Mouse (Mus musculus) heart, postnatal 4 days (tissue): Measurements from ENCODE around the gene Dnajc6. TPM values are rescaled to one million over a fixed set of nuclear protein-coding genes. Genes with fewer than 3 reads are reported as not detected.

Source experiments
- DNase-seq: peaks from one replicate; pipeline ENCODE4 v3.0.0; 2021
- total RNA-seq, 2 experiments: library from RNA; stranded (reverse); gene quantifications; 2 replicates each; pipeline ENCODE4 v1.2.3; 2021

The Dnajc6 gene
- total RNA-seq, 2 experiments from 2014 or later: 0.48 to 0.52 TPM

DNA sequence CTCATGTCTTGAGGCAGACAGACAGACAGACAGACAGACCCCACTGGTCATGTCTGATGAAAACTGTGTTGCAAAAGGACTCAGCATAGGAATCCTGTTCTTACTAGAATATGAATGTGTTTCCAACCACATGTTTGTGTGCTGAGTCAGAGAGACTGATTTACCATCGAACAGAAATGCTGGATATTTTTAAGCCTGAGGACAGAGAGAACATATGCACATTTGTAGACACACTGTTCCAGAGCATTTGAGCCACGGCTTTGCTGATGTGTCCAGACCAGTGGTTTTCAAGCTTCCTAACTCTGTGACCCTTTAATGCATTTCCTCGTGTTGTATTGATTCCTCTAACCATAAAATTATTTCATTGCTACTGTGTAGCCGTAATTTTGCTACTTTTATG, 146.8 kb downstream of the Dnajc6 start:
- DNase-seq: no peak

DNA sequence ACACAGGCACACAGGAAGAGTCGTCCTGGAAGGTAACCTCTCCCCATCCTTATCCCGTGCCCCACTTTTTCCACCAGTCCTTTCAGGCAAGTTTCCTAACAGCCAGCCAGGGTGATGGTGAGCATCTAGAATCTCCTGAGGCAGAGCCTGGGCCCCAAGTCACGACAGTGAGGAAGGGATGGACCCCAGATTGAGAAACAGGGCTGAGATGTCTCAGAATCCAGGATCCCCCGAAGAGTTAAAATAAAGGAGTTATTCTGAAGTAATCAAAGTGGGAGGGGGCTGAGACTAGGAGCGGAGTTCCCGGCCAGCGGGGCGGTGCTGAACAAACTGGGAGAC, 150.4 kb downstream of the Dnajc6 start:
- DNase-seq: no peak

DNA sequence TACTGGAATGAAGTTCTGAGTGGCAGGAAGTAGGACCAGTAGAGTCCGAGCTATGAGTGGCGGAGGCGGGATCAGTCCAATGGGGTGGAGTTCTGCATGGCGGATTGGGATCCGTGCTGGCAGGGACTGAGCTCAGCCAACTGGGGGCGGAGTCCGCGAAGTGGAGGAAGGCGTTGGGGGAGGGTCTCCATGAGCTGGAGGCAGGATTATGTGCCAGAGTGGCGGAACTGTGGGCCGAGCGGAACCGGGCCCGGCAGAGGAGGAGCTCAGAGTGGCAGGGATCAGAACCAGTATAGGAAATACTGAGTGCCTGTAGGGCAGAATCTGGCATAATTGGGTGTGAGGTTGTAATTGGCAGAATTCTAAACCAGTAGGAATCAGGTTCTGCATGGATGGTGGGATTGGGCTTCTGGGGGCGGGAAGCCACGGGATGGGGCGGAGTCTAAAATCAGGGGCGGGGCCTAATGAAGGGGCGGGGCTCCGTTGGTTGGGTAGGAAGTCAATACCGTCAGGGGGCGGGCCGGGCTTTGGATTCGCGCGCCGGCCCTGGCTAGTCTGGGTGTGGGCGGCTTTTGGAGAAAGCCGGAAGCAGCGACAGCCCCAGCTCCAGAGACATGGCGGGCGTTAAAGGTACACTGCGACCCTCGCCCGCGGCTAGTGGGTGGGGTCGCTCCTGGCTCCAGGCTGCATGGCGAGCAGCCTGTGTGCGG, 150.9 kb downstream of the Dnajc6 start, which contains the start of gene Leprot:
Leprot (plus strand) TSS at position 523 of the 710 bp plus-strand sequence.
- peak; percentile 100 for DNase-seq

DNA sequence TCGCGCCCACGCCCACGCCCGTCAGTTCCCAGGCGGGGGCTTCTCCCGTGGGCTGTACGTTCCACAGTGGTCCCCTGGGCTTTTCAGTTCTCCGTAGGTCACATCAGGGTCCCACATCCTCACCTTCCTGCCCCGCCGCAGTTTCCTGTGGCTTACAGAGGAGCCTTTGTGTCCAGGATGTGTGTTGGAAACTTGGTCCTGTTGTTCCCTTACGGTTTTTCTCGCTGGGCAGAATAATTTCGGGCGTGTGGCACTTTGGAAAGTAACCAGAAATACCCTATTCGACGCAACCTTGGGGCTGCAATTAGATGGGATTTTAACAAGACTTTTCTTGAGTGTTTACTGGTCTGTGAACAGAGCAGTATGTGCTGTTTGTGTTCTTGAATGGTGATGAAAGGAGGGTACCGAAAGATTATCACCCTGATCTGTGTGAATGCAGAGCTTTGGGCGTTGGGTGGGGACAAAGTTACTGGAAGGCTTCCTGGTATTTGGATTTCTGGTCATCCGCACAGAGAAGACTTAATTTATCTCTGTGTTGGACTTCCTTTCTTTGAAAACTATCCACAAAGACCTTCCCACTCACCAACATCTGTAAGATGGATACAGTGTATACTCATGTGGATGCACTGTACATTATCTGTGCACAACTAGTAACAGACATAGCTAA, 151.7 kb downstream of the Dnajc6 start:
- DNase-seq: no peak

DNA sequence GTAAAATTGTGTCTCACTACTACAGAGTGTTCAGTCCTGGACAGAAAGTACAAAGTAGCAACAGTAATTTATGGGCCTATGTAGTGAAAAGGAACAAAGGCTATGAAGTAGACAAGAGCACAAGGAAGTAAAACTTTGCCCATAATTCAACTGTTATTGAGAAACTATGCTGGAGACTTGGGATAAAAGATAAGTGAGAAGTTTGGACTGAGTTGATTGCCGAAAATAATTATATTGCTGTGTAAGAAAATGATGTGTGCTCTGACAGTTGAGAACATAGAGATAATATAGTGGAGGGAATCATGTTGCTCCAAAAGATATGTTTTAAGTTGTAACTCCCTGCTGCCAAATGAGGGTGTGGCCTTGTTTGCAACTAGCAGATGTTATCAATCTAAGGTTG, 152.3 kb downstream of the Dnajc6 start:
- DNase-seq: no peak

DNA sequence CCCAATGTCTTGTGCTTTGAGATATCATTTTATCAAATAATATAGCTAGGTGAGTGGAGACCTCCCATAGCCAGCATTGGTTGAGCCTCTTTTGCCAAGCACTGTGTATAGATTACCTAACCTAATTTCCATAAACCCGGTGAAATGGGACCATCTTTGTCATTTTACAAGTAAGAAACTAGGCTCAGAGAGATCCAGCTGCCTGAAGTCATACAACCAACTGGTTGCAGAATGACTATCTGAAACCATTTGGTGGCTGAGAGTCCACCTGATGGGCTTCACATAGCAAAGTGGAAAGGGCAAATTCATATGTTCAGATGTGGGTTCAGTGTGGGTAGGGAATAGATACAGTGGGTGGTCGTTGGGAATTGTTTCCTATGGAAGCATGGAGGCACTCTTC, 154.5 kb downstream of the Dnajc6 start:
- no peak for DNase-seq

DNA sequence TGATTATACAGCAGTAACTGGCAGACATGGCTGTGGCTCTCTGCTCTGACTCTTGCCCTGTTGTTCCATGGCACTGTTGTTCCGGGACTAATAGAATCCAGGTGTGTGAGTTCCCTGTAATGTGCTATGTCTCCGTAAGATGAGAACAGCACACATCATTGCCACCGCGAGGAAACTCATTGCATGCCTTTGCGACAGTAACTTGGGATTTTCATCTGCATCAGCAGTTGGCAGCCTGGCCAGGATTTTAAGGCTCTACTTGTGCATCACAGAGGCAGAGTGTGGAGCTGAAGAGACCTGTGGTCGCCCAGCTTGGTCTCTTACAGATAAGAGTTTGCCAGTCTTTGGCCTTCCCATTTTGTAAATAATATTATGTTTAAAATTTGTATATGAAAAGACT, 157.8 kb downstream of the Dnajc6 start:
- no peak for DNase-seq

DNA sequence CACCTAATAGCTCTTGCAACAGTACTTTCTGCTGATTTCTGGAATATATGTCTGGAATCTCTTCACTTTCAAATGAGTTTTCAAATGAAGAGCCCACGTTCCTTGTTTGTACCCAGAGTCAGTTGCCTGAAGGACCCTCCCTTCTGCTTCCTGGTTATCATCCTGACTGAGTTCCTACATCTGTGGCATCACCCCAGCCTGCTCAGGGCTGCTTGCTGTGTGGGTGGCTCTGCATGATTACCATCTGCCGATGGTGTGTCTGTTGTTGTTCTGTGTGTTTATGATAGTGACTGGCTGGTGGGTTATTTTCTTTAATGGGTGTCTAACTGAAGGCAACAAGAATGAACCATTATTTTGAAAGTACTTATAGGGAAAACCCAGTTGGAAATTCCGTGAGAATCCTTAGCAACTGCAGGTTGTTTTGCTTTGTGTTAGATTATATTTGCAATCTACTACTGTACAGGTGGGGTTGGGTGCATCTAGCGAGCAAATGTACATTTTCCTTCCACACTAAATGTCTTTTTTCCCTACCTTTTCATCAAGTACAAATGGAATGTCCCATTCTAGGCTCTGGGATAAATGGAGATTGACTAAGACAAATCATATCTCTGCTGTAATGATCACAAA, 158.5 kb downstream of the Dnajc6 start:
- DNase-seq: no peak

DNA sequence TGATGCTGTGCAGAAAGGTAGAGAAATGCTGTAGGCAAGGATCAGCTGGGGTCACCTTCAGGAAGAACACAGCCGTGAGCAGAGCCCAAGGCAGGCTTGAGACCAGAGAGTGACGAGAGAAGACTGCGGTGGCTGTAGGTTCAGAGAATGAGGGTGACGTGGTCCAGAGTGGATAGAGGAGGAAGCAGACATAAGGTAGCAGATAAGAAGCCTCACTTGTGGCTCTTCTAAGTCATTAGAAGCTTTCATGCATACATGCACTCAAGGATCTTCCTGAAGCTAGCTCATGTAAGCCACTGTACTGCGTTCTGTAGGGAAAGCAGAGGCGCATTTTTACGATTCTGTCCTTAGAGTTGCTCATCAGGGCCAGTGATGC, 159.0 kb downstream of the Dnajc6 start:
- no peak for DNase-seq

DNA sequence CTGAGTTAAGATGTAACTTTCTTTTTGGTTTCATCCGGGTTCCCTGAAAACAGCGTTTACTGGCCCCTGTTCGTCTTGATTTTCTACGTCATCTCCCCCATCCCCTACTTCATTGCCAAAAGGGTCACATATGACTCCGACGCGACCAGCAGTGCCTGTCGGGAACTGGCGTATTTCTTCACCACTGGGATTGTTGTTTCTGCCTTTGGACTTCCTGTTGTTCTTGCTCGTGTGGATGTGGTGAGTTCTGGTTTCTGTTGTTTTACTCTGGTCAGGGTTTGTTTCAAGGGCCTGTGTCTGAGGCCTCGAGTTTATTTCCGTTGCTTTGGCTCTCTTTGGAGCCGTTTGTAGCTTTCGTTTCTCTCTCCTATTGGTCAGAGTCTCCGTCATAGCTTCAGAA, 159.6 kb downstream of the Dnajc6 start:
- no peak for DNase-seq

DNA sequence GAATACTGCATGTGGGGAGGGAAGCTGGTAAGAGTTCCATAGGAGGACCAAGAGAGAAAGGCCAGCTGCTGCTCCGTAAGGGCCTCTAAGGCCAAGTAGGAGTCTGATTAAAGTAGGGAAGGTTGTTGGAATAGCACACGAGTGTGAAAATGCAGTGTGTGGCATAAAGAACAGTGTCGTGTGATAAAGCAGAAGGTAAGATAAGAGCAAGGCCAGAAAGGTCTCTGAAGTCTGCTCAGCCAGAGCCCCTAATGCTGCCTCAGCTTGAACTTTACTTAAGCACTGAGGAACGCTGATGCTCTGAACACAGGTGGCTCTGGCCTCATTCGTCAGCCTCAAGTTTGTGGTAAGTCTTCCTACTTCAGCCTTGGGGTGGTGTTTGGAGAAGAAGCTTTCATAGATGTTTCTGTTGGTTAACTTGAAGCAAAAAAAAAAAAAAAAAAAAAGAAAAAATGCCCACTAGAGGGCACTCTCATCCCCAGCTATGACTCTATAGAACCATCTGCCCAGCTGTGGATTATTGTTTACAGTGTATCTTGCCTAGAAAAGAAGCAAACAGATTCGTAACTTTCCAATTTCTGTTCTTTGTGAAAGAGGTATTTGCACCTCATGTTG, 160.6 kb downstream of the Dnajc6 start:
- no peak for DNase-seq

DNA sequence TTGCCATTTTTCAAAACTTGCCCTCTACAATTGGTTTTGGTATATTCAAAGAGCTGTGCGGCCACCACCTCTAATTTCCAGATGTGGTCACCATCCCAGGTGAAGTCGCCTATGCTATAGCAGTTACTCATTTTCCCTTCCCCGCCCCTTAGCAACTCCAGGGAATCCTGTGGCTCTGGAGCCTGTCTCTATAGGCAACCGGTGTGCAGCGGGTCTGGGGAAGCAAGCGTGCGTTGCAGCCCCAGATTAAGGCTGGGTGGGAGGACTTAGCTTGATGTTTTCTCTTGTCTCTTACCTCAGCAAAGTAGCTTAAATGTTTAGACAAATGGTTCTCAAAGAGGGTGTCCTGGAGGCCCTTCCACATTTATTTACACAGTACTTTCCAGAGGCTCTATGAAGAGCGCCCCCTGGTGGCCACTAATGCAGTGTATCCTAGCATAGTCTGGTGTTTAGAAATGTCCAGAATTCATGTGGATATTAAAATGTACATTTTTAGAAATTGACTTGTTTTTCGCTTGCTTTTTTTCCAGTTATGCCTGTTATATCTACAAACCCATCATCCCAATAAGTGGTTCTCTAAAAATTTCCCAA, 167.8 kb downstream of the Dnajc6 start:
- peak; percentile 63 for DNase-seq

DNA sequence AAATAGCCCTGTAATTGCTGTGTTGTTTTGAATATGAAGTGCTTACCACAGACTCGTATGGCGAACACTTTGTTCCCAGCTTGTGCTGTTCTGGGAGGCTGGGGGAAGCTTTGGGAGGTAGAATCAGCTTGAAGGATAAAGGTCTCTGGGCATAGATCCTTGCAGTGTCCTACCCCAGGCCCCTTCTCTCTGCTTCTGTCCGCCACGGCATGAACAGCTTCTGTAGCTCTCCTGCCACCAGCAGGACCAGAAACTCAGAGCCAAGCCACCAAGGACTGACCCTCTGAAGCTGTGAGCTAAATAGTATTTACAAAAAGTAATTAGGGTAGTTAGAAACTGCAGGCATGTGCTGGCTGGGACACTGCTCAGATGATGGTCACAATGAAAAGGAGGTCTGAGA, 168.3 kb downstream of the Dnajc6 start:
- no peak for DNase-seq

DNA sequence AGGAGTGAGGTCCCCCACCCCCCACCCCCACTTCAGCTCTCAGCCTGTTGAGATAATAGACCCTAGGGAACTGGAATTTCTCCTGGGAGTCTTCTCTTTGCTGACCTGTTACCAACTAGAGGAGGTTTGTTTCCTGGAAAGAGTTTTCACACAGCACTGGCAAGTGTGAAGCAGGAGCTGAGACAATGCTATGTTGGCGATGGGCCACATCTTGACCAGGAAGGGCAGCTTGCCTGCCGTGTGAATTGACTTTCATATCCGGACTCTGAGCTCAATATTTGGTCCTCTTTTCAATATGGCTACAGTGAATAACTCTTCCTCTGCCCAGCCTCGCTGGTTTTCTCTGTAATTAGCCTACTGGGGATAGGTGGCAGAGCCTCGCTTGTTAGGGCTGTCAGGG, 172.7 kb downstream of the Dnajc6 start:
- DNase-seq: no peak

DNA sequence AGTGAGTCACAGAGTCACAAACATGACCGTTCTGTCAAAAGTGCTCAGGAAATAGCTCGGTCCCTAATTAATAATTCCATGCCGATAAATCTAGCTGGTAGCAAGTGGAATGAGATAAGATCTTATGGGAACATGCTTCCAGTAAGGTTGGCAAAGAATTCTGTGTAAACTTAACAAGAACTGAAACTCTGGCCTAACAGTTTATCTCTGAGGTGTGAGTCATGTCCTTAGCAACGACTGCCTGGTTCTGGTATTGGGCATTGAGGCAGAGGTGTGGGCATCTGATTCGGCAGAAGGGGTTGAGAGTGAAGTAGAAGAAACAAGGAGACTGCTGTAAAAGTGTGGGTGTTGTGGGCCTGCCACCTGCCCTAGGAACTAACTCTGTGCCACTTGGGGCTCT, 173.4 kb downstream of the Dnajc6 start:
- no peak for DNase-seq

DNA sequence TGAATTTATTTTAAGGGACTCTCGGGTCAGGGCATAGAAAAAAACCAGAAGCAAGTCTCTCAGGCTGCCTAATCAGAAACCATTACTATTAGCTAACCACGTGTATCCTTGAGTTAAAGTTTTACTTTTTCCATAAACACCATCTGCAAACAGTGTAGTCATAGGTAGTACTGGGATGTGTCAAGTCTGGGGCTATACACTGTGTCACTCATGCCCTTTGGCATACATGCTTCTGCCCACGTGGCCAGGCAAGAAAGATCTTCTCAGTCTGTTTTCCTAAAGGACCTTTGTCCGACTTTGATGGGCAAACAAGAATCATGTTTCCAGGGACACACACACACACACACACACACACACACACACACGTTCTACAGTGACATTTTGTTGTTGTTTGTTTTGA, 178.3 kb downstream of the Dnajc6 start:
- no peak for DNase-seq

DNA sequence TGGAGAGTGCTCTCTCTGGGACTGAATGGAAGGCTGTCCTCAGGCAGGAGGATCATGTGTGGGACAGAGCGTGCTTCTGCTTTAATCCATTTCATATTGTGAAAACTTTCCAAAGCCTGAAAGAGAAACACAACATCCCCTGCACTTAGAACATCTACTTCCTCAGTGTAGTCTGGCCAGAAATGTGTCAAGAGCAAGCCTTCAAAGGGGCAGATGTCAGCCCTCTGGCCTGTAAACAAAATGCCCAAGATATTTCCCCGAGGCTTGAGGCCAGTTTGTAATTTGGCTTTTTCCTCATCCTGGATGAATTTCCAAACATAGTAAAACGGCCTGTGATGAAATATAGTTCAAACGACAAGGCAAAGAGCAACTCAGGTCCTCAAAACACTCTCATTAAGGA, 179.3 kb downstream of the Dnajc6 start:
- DNase-seq: peak; percentile 21

DNA sequence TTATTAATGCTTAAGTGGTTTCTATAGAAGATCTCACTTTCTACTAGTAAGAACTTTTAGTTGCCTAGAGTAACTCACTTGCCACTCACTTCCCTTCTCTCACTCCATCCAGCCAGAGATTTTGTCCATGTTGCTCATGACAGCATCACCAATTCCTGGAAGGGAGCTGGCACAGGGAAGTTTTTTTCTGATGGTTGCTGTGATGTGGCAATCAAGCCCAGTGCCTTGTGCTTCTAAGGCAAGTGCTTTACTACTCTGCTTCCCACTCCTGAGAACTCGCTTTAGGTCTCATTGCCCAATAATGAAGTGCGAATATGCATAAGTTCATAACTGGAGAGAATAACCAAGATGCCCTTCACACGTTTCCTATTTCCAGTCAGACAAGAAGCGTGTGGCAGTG, 186.2 kb downstream of the Dnajc6 start:
- DNase-seq: no peak

DNA sequence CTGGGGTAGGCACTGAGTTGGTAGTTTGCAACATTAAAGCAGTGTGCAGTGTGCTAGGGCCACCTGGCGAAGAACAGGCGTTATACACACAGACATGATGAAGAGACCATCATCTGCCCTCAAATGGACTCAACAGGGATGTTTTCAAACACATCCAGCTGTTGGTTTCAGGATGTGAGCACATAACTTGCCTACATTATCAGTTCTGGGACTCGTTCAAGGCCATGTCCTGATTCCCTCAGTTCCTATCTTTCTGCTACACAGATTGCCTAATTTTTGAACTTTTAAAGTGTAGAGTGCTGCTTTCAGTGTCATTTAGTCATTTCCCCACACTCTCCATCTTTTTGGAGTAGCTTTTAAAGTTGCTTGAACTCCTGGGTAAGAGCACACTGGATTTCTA, 186.6 kb downstream of the Dnajc6 start:
- no peak for DNase-seq

DNA sequence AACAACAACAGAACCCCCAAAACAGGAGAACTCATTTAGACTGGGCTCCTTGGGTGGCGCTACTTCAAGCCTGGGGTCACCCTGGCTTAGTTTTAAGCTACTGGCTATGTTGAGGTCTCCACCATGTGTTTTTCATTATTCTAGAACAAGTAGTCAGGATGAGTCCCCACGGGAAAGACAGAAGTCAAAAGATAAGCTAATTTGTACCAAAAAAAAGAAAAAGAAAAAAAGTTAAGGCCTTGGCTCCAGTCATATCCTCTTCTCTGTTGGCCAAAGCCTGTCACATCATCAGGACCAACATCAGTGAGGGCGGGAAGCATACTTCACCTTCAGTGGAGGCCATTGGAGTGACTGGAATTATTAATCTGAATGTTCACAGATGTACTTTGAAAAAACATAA, 188.4 kb downstream of the Dnajc6 start:
- no peak for DNase-seq

DNA sequence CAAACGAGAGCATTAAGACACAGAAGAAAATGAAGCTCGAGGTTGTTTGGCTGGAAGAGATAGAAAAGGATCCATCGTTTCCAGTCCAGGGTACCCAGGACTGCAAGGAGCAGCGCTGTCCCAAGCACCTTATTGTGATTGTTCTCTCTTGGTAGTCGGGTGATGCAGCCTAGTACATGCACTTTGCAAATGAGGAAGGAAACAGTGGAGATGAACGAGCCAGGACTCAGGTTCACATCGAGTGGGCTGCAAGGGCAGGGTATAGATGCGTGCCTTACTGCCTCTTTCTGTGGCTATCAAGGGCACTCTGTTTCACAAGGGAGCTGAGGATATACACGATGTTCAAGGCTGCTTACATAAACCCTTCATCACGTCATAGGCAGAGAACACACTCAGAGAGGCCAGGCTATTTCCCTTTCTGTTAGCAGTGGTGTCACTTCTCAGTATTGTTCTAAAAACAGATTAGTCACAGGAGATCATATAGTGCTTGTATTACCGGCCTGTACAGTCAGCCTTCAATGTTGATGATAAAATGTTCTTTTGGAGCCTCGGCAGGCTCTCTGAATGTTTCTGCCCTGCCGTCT, 189.9 kb downstream of the Dnajc6 start:
- DNase-seq: no peak

DNA sequence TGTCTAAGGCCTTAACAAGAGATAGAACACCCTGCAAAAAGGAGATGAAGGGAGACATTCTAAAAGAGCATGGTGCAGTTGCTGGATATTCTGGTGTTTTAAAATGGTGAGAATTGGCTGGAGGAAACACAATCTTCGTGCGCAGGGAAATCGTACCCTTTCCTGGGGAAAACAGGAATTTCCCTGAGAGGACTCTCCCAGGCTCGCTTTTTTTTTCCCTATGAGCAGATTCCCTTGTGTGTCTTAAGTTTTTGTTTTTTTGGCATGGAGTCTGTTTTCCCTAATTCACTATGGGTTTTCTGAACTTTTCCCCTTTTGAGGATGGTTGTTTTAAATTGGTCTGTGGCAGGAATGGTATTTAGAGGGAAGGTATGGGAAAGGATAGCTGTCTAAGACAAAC, 192.8 kb downstream of the Dnajc6 start:
- no peak for DNase-seq

DNA sequence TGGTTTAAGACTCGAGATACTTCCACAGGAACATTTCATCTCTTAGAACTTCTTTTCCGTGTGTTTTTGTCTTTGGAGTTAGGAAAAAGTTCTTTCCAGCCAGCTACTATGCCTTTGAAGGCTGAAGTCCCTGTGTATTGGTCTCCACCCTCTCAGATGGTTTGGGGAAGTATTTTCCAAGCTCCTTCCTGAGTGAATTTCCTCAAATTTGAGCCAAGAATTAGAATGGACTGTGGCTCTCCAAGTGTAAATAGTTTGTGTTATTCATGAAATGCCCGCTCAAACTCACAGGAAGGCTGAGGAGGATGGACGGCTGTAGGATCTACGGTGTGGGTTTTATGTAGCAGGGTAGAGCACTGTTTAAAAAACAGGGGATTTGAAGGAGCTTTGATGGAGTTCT, 193.2 kb downstream of the Dnajc6 start:
- DNase-seq: no peak
